Mouse (Mus musculus) MEL (cell line): ENCODE results near the gene Abcd2. TPM values are rescaled to one million over a fixed set of nuclear protein-coding genes. Genes with fewer than 3 reads are reported as not detected.

Experiments used
- DNase-seq: peaks from one replicate; pipeline ENCODE4 v3.0.0; 2011; ENCODE audit warnings: low read depth, low spot score
- H3K27ac ChIP-seq: 2 replicates; pipeline ENCODE4 v1.5.1; 2012; ENCODE audit warnings: low read depth, mild to moderate bottlenecking, control low read depth, low read length, moderate library complexity; ENCODE audit not compliant: control insufficient read depth
- H3K27me3 ChIP-seq, 2 experiments: fragments of 150-350 bp in 1 of 2; sonication (generic) in 1 of 2; 2 replicates each; pipeline ENCODE4 v1.6.1; 2012; ENCODE audit warnings: low read length in 2 of 2, mild to moderate bottlenecking in 2 of 2, improper control_type of control experiment in 1 of 2, moderate library complexity in 1 of 2; ENCODE audit not compliant: insufficient read depth in 2 of 2, control insufficient read depth in 1 of 2
- H3K36me3 ChIP-seq, 2 experiments: 2 replicates each; pipeline ENCODE4 v1.6.1; 2012 to 2014; ENCODE audit warnings: low read length in 2 of 2, improper control_type of control experiment in 1 of 2, inconsistent platforms in 1 of 2, mild to moderate bottlenecking in 1 of 2; ENCODE audit not compliant: insufficient read depth in 2 of 2, control insufficient read depth in 1 of 2
- H3K4me1 ChIP-seq, 2 experiments: fragments of 150-350 bp in 1 of 2; sonication (generic) in 1 of 2; 2 replicates each; pipeline ENCODE4 v1.6.1; 2012; ENCODE audit warnings: low read length in 2 of 2, improper control_type of control experiment in 1 of 2, mild to moderate bottlenecking in 1 of 2; ENCODE audit not compliant: insufficient read depth in 2 of 2, control insufficient read depth in 1 of 2
- H3K4me3 ChIP-seq, 2 experiments: fragments of 150-350 bp in 1 of 2; sonication (generic) in 1 of 2; 2 replicates each; pipeline ENCODE4 v1.5.1; 2012; ENCODE audit warnings: low read depth in 2 of 2, low read length in 2 of 2, mild to moderate bottlenecking in 2 of 2, moderate library complexity in 2 of 2, control low read depth in 1 of 2, improper control_type of control experiment in 1 of 2; ENCODE audit not compliant: control insufficient read depth in 1 of 2, insufficient read depth in 1 of 2
- H3K79me2 ChIP-seq: 2 replicates; pipeline ENCODE4 v1.6.1; 2012; ENCODE audit warnings: mild to moderate bottlenecking, low read length, moderate library complexity; ENCODE audit not compliant: control insufficient read depth, poor library complexity, insufficient read depth
- H3K9ac ChIP-seq: 2 replicates; pipeline ENCODE4 v1.6.1; 2012; ENCODE audit warnings: low read depth, mild to moderate bottlenecking, control low read depth, low read length, moderate library complexity; ENCODE audit not compliant: control insufficient read depth, poor library complexity, severe bottlenecking
- H3K9me3 ChIP-seq: fragments of 150-350 bp; sonication (generic); replicated peaks from 2 replicates; pipeline ENCODE4 v1.6.1; 2012; ENCODE audit warnings: mild to moderate bottlenecking, low read length, improper control_type of control experiment, moderate library complexity; ENCODE audit not compliant: insufficient read depth
- CHD1 ChIP-seq: IDR thresholded peaks from 2 replicates; pipeline ENCODE4 v1.6.1; 2012; ENCODE audit warnings: low read depth, mild to moderate bottlenecking, inconsistent platforms, low read length, improper control_type of control experiment
- CHD2 ChIP-seq: IDR thresholded peaks from 2 replicates; pipeline ENCODE4 v1.6.1; 2011; ENCODE audit warnings: low read length, improper control_type of control experiment
- CTCF ChIP-seq, 3 experiments: IDR thresholded peaks in 2 of 3; conservative IDR thresholded peaks in 1 of 3; 2 replicates each; pipeline ENCODE4 v1.5.1; 2011 to 2012; ENCODE audit warnings: low read length in 3 of 3, low read depth in 2 of 3, mild to moderate bottlenecking in 2 of 3, improper control_type of control experiment in 1 of 3, inconsistent platforms in 1 of 3, mixed read lengths in 1 of 3, moderate library complexity in 1 of 3; ENCODE audit not compliant: control insufficient read depth in 1 of 3, insufficient read depth in 1 of 3, poor library complexity in 1 of 3, severe bottlenecking in 1 of 3
- EP300 ChIP-seq, 2 experiments: IDR thresholded peaks; 2 replicates each; pipeline ENCODE4 v1.6.1; 2011; ENCODE audit warnings: improper control_type of control experiment in 2 of 2, low read length in 2 of 2, low read depth in 1 of 2, mild to moderate bottlenecking in 1 of 2
- ETS1 ChIP-seq: IDR thresholded peaks from 2 replicates; pipeline ENCODE4 v1.6.1; 2012; ENCODE audit warnings: low read depth, mild to moderate bottlenecking, inconsistent platforms, low read length, improper control_type of control experiment, moderate library complexity
- HCFC1 ChIP-seq: IDR thresholded peaks from 2 replicates; pipeline ENCODE4 v1.6.1; 2012; ENCODE audit warnings: low read depth, mild to moderate bottlenecking, inconsistent platforms, low read length, improper control_type of control experiment, moderate library complexity
- JUND ChIP-seq: IDR thresholded peaks from 2 replicates; pipeline ENCODE4 v1.6.1; 2011; ENCODE audit warnings: low read depth, mild to moderate bottlenecking, improper control_type of control experiment, low read length
- MAZ ChIP-seq: IDR thresholded peaks from 2 replicates; pipeline ENCODE4 v1.6.1; 2012; ENCODE audit warnings: low read depth, mild to moderate bottlenecking, inconsistent platforms, low read length, improper control_type of control experiment
- NELFE ChIP-seq: IDR thresholded peaks from 2 replicates; pipeline ENCODE4 v1.6.1; 2011; ENCODE audit warnings: low read depth, low read length, improper control_type of control experiment
- NRF1 ChIP-seq: IDR thresholded peaks from 2 replicates; pipeline ENCODE4 v1.6.1; 2014; ENCODE audit warnings: low read depth, mild to moderate bottlenecking, inconsistent platforms, low read length, improper control_type of control experiment, moderate library complexity; ENCODE audit not compliant: poor library complexity, insufficient read depth, severe bottlenecking
- POLR2A ChIP-seq, 2 experiments: IDR thresholded peaks; 2 replicates each; pipeline ENCODE4 v1.6.1; 2011 to 2012; ENCODE audit warnings: low read length in 2 of 2, mild to moderate bottlenecking in 2 of 2, control low read depth in 1 of 2, improper control_type of control experiment in 1 of 2, low read depth in 1 of 2, moderate library complexity in 1 of 2; ENCODE audit not compliant: control insufficient read depth in 1 of 2, insufficient read depth in 1 of 2, poor library complexity in 1 of 2
- RAD21 ChIP-seq: IDR thresholded peaks from 2 replicates; pipeline ENCODE4 v1.6.1; 2011; ENCODE audit warnings: mild to moderate bottlenecking, low read depth, low read length, improper control_type of control experiment
- RCOR1 ChIP-seq: IDR thresholded peaks from 2 replicates; pipeline ENCODE4 v1.6.1; 2012; ENCODE audit warnings: low read depth, mild to moderate bottlenecking, inconsistent platforms, low read length, improper control_type of control experiment
- UBTF ChIP-seq: IDR thresholded peaks from 2 replicates; pipeline ENCODE4 v1.6.1; 2012; ENCODE audit warnings: low read depth, mild to moderate bottlenecking, inconsistent platforms, low read length, improper control_type of control experiment, moderate library complexity, borderline replicate concordance; ENCODE audit not compliant: insufficient read depth
- USF2 ChIP-seq, 2 experiments: IDR thresholded peaks; 2 replicates each; pipeline ENCODE4 v1.6.1; 2011 to 2012; ENCODE audit warnings: improper control_type of control experiment in 2 of 2, low read length in 2 of 2, borderline replicate concordance in 1 of 2, inconsistent platforms in 1 of 2, low read depth in 1 of 2, mild to moderate bottlenecking in 1 of 2; ENCODE audit not compliant: insufficient read depth in 1 of 2
- ZKSCAN1 ChIP-seq: IDR thresholded peaks from 2 replicates; pipeline ENCODE4 v1.6.1; 2012; ENCODE audit warnings: low read depth, mild to moderate bottlenecking, inconsistent platforms, low read length, improper control_type of control experiment, moderate library complexity
- ZMIZ1 ChIP-seq: IDR thresholded peaks from 2 replicates; pipeline ENCODE4 v1.6.1; 2012; ENCODE audit warnings: low read depth, mild to moderate bottlenecking, inconsistent platforms, low read length, improper control_type of control experiment, moderate library complexity
- polyA plus RNA-seq, 2 experiments: library from polyadenylated mRNA; stranded (reverse) in 1 of 2; unstranded in 1 of 2; fragments of >175 nt in 1 of 2; fragments of >200 nt in 1 of 2; gene quantifications; 2 replicates each; pipeline versions ENCODE4 v1.2.1 to v1.2.4; 2012; ENCODE audit warnings: low replicate concordance in 2 of 2, low read depth in 1 of 2; ENCODE audit not compliant: insufficient read length in 2 of 2, insufficient read depth in 1 of 2, missing spikeins in 1 of 2
- total RNA-seq: library from RNA; depleted of rRNA; stranded (reverse); fragments of 300-350 nt; gene quantifications from 2 replicates; pipeline ENCODE4 v1.2.3, GENCODE M21; 2012

Gene Abcd2
- total and polyA plus RNA-seq, 3 experiments, result not detected

GRCm38 (mm10) chr15:91199256-91199905 lies 7.8 kb upstream of the Abcd2 start, which contains the start of gene CN725425:
Gene CN725425, plus strand, starts transcription at chr15:91199494.
- Histone ChIP-seq H3K79me2 (no peaks in the 10 kb centered on the region), H3K9ac (no peak within 1 kb of the TSS), H3K4me1 (no peaks in the 10 kb centered on the region), H3K27me3 (no peaks in the 10 kb centered on the region), H3K36me3 (no peaks in the 10 kb centered on the region), H3K9me3 (no peaks in the 10 kb centered on the region), H3K4me3 (no peak within 1 kb of the TSS)
- TF ChIP-seq RAD21, result no peak
- TF ChIP-seq, all 39 proteins: peak for 0
- no peak for DNase-seq
- no peak within 1 kb of the TSS for H3K27ac ChIP-seq

- no peak for TF ChIP-seq ETS1
- no peak for TF ChIP-seq NELFE
- no peak for TF ChIP-seq ZKSCAN1
- no peak for TF ChIP-seq POLR2A (IDR thresholded peaks at IDR 0.05; ENCODE audit: control insufficient read depth in 1 of 2, insufficient read depth in 1 of 2, low read depth in 1 of 2, low read length in 2 of 2, poor library complexity in 1 of 2)
- TF ChIP-seq NRF1, result no peak
- TF ChIP-seq JUND, result no peak
- no peak for TF ChIP-seq CHD1
- TF ChIP-seq USF2 (IDR thresholded peaks at IDR 0.05; ENCODE audit: borderline replicate concordance in 1 of 2, insufficient read depth in 1 of 2, low read depth in 1 of 2, low read length in 2 of 2), result no peak
- TF ChIP-seq ZMIZ1, result no peak
- no peak for TF ChIP-seq HCFC1
- no peak for TF ChIP-seq CHD2
- TF ChIP-seq CTCF (IDR thresholded peaks at IDR 0.05 in 2 of 3, conservative IDR thresholded peaks at IDR 0.05 in 1 of 3; ENCODE audit: control insufficient read depth in 1 of 3, insufficient read depth in 1 of 3, low read depth in 2 of 3, low read length in 3 of 3, poor library complexity in 1 of 3, severe bottlenecking in 1 of 3), result no peak
- no peak for TF ChIP-seq MAZ
- TF ChIP-seq EP300 (IDR thresholded peaks at IDR 0.05; ENCODE audit: low read depth in 1 of 2, low read length in 2 of 2), result no peak
- TF ChIP-seq UBTF, result no peak
- no peak for TF ChIP-seq RCOR1
- TF ChIP-seq, all 39 proteins: peak for 0
- no peaks in the 10 kb centered on the region for H3K4me1 ChIP-seq
- H3K27me3 ChIP-seq, result no peaks in the 10 kb centered on the region
- no peaks in the 10 kb centered on the region for H3K36me3 ChIP-seq
- no peak overlapping the region for H3K9ac ChIP-seq
- no peaks in the 10 kb centered on the region for H3K9me3 ChIP-seq
- no peaks in the 10 kb centered on the region for H3K79me2 ChIP-seq
- DNase-seq, result no peak
- no peak overlapping the region for H3K4me3 ChIP-seq
- H3K27ac ChIP-seq, result no peak overlapping the region
Measured at GRCm38 (mm10) chr15:91192223-91192598, 612 bp upstream of the Abcd2 start.
